Mouse (Mus musculus) hindbrain, embryonic 14.5 days (tissue): ENCODE data around the gene Pop7. TPM values are rescaled to one million over a fixed set of nuclear protein-coding genes. Genes with fewer than 3 reads are reported as not detected.
A peak's percentile ranks its signal among the peaks of the same experiment; 100 is the strongest.

Experiments
- ATAC-seq: fragments of 200-750 bp; cut with Nextera tagmentation; 2 replicates; pipeline ENCODE4 v1.8.0; 2017; ENCODE audit warnings: moderate number of reproducible peaks, mild to moderate bottlenecking, moderate TSS enrichment, moderate library complexity; ENCODE audit not compliant: low FRiP score
- DNase-seq: peaks from one replicate; pipeline ENCODE4 v3.0.0-alpha.2; 2015; ENCODE audit warnings: low spot score
- H3K27ac ChIP-seq: fragments of 300-500 bp; sonication (generic); 2 replicates; pipeline ENCODE4 v1.5.1; 2014; ENCODE audit warnings: mild to moderate bottlenecking, moderate library complexity
- H3K27me3 ChIP-seq: fragments of 300-500 bp; sonication (generic); 2 replicates; pipeline ENCODE4 v1.6.1; 2014; ENCODE audit warnings: mild to moderate bottlenecking, low read length, mixed read lengths; ENCODE audit not compliant: control insufficient read depth, insufficient read depth
- H3K36me3 ChIP-seq: fragments of 300-500 bp; sonication (generic); replicated peaks from 2 replicates; pipeline ENCODE4 v1.6.1; 2014; ENCODE audit not compliant: control insufficient read depth, insufficient read depth
- H3K4me1 ChIP-seq: fragments of 300-500 bp; sonication (generic); replicated peaks from 2 replicates; pipeline ENCODE4 v1.6.1; 2014; ENCODE audit warnings: antibody characterized with exemption, low read length, mixed read lengths; ENCODE audit not compliant: control insufficient read depth, insufficient read depth
- H3K4me2 ChIP-seq: fragments of 300-500 bp; sonication (generic); replicated peaks from 2 replicates; pipeline ENCODE4 v1.6.1; 2014; ENCODE audit warnings: mild to moderate bottlenecking, moderate library complexity
- H3K4me3 ChIP-seq: fragments of 300-500 bp; sonication (generic); replicated peaks from 2 replicates; pipeline ENCODE4 v1.5.1; 2014; ENCODE audit warnings: mild to moderate bottlenecking, low read length
- H3K9ac ChIP-seq: fragments of 300-500 bp; sonication (generic); 2 replicates; pipeline ENCODE4 v1.6.1; 2014
- H3K9me3 ChIP-seq: fragments of 300-500 bp; sonication (generic); 2 replicates; pipeline ENCODE4 v1.6.1; 2016; ENCODE audit warnings: low read length; ENCODE audit not compliant: control insufficient read depth
- WGBS: fragments of 180-500 bp; shearing (Covaris S2); extraction: QIAGEN DNeasy Blood & Tissue Kit; methylation state at CpG from one replicate; pipeline ENCODE4 v1.1.7; 2014; 5-methylcytosine and 5-hydroxymethylcytosine counted together
- polyA plus RNA-seq: library from polyadenylated mRNA; unstranded; fragments of >200 nt; fragmentation: Nextera tagmentation; extraction: Ambion mirVana; gene quantifications from 2 replicates; pipeline ENCODE4 v1.2.1, GENCODE M21; 2014

Pop7 gene
- polyA plus RNA-seq, 1 experiment from 2014 or later: 87.3 TPM

DNA sequence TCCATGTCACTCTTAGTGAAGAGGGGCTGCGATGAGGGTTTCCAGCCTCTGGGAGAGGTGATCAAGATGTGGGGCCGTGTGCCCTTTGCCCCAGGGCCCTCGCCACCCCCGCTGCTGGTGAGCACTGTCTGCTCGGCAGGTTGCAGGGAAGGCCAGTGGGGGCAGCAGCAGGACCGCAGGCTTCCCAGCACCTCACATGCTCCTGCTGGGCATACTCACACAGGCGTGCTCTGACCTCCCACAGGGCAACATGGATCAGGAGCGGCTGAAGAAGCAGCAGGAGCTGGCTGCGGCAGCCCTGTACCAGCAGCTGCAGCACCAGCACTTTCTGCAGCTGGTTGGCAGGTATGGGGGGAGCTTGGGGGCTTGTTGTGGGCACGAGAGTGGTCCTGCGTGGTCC is 20.4 kb upstream of the Pop7 start:
- Histone ChIP-seq H3K9ac (no peak overlapping the region), H3K4me1 (no peaks in the 10 kb centered on the region), H3K27ac (no peak overlapping the region), H3K4me3 (no peak overlapping the region), H3K9me3 (no peaks in the 10 kb centered on the region), H3K4me2 (no peak overlapping the region), H3K27me3 (no peaks in the 10 kb centered on the region), H3K36me3 (peaks cover 99% of the 10 kb centered on the region)
- ATAC-seq (no peak), DNase-seq (no peak)
- WGBS: 76% methylated on average over 11 of the region's 11 CpGs

DNA sequence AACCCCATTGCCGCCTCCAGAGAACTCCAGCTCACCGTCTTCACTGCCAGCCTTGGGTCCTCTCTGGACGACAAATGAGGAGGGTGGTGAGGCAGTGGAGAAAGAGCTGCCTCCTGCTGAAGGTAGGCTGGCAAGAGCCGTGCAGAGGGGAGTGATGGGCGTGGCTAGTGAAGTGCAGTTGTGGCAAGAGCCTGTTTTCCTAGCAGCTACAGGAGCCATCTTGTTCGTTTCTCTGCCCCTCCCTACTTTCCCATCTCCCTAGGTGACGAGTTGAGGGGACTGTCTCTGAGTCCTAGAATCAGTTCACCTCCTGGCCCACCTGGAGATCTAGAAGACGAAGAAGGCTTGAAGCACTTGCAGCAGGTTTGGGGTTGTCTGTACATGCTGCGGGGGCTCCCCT is 19.5 kb upstream of the Pop7 start:
- Histone ChIP-seq H3K27me3 (no peaks in the 10 kb centered on the region), H3K9me3 (no peaks in the 10 kb centered on the region), H3K4me2 (no peak overlapping the region), H3K36me3 (peaks cover 94% of the 10 kb centered on the region), H3K4me3 (no peak overlapping the region), H3K4me1 (no peaks in the 10 kb centered on the region), H3K27ac (no peak overlapping the region), H3K9ac (no peak overlapping the region)
- 82% methylated on average over 9 of the region's 9 CpGs for WGBS
- no peak for DNase-seq
- no peak for ATAC-seq

- Histone ChIP-seq H3K4me1 (no peaks in the 10 kb centered on the region), H3K4me2 (no peak overlapping the region), H3K27ac (no peak overlapping the region), H3K9ac (no peak overlapping the region), H3K27me3 (no peaks in the 10 kb centered on the region), H3K9me3 (no peaks in the 10 kb centered on the region), H3K36me3 (peaks cover 75% of the 10 kb centered on the region), H3K4me3 (no peak overlapping the region)
- ATAC-seq (no peak), DNase-seq (no peak)
- WGBS: 93% methylated on average over 27 of the region's 27 CpGs
These were observed 17.6 kb upstream of the Pop7 start for GRCm38 (mm10) chr5:137519691-137520550.

- H3K27me3 ChIP-seq: no peaks in the 10 kb centered on the region
- DNase-seq (peak; percentile 24), ATAC-seq (no peak)
- no peaks in the 10 kb centered on the region for H3K9me3 ChIP-seq
- peaks cover 11% of the 10 kb centered on the region for H3K4me1 ChIP-seq
- no peak within 1 kb of the TSS for H3K9ac ChIP-seq
- 72% methylated on average over 5 of the region's 5 CpGs for WGBS
- H3K36me3 ChIP-seq: peaks cover 60% of the 10 kb centered on the region
- no peak within 1 kb of the TSS for H3K4me2 ChIP-seq
- H3K4me3 ChIP-seq: no peak within 1 kb of the TSS
- H3K27ac ChIP-seq: no peak within 1 kb of the TSS
These were observed 16.1 kb upstream of the Pop7 start, which contains the start of gene Gigyf1 for GRCm38 (mm10) chr5:137518436-137518835. Gene Gigyf1, plus strand, starts transcription at chr5:137518548.

DNA sequence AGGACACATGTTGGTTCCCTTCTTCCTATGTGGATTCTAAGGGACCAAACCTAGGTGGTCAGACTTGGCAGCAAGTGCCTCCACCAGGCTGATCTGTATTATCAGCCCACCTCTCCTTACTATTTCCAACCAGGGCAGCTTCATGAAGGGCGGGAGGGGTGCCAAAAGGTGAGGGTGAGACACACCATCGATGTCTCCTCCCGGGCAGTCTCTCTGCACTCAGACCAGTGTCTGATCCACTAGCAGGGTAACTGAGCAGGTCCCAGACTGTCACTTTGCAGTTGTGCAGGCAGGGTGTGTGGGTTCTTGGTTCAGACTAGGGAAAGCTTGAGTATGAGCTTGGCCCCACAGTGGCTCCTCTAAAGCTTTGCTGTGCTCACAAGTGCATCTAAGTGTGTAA is 12.5 kb upstream of the Pop7 start:
- H3K9me3 ChIP-seq: no peaks in the 10 kb centered on the region
- ATAC-seq (no peak), DNase-seq (no peak)
- H3K27me3 ChIP-seq: no peaks in the 10 kb centered on the region
- H3K36me3 ChIP-seq: peaks cover 24% of the 10 kb centered on the region
- no peak overlapping the region for H3K9ac ChIP-seq
- H3K4me1 ChIP-seq: peaks cover 34% of the 10 kb centered on the region
- no peak overlapping the region for H3K27ac ChIP-seq
- no peak overlapping the region for H3K4me2 ChIP-seq
- 92% methylated on average over 3 of the region's 3 CpGs for WGBS
- no peak overlapping the region for H3K4me3 ChIP-seq

DNA sequence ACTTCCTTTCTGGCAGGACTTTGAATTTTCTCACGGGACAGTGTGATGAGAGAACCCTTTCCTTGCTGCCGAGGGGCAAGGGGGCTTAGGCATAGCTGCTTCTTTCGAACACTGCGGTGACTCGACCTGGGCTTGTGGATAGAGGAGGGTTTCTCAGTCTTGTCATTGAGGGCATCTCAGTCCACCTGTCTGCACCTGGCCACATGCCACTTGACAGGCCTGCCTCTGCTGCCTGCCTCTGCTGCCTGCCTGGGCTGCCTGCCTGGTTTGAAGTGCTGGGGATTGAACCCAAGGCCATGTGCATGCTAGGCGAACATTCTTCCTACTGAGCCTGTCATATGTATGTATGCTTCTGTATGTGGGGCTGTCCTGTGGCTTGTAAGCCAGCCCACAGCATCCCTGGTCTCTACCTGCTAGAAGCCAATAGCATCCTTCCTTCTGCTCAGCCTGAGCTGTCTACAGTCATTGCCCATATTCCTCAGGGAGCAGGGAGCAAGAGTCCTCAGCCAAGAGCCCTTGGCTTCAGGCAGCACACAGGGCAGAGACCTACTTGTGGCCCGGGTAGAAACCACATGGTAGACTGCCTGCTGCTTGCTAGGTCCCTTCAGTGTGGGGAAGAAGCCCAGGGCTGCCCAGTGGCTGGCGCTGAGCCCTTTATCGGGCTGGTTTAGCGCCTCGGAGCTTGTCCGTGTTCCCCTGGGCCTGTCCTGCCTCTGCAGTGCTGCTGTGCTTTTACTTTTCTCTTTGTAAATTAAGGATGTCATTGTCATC is 11.8 kb upstream of the Pop7 start:
- peaks cover 34% of the 10 kb centered on the region for H3K4me1 ChIP-seq
- 0 out of 2 replicates have a peak overlapping the region, but pooled peaks have one; percentile 17 for H3K9ac ChIP-seq
- H3K27me3 ChIP-seq: no peaks in the 10 kb centered on the region
- ATAC-seq (no peak), DNase-seq (no peak)
- no peak overlapping the region for H3K4me3 ChIP-seq
- H3K36me3 ChIP-seq: peaks cover 17% of the 10 kb centered on the region
- H3K9me3 ChIP-seq: no peaks in the 10 kb centered on the region
- no peak overlapping the region for H3K27ac ChIP-seq
- H3K4me2 ChIP-seq: no peak overlapping the region
- 74% methylated on average over 12 of the region's 12 CpGs for WGBS

DNA sequence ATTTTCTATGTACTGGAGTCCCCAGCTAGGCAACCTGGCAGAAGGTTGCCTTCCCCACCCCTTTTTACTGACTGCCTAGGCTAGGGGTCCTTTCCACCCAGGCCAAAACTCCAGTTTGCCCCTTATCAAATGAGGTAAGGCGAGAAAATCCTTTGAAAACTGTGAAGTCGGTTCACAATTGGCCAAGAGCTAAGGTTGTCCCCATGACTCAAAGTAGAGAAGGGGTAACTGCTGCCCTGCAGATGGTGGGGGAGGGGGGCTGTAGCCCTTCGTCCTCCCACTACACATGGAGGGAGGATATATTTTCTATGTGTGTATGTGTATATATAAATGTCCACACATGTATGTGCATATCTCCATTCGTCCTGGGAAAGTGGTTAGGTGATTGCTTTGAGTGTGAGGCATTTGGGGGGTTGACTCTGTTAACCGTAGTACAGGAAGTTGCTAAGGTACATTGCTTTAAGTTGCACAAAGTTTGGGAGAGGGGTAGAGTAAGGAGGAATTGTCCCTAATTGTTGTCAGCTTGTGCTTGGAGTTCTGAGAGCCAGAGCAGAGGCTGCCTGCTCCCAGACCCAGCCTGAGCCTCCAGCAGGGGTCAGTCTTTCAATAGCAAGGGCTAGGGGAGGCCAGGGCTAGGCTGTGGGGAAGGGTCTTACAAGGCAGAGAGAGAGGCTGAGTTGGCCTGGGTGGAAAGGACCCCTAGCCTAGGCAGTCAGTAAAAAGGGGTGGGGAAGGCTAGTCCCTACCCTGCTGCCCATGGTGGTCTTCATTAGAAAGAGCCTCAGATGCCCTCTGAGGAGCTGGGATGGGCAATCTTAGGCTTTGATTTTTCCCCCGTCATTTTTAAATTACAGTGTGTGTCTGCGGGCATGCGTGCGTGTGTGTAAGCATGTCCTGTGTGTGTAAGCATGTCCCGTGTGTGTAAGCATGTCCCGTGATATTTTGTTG is 10.8 kb upstream of the Pop7 start:
- 0 out of 2 replicates have a peak overlapping the region, but pooled peaks have one; percentile 4 for H3K4me3 ChIP-seq
- H3K9me3 ChIP-seq: no peaks in the 10 kb centered on the region
- no peak overlapping the region for H3K27ac ChIP-seq
- DNase-seq (peak; percentile 66), ATAC-seq (peak; percentile 31; the same call in 1 of the 2 replicates)
- WGBS: 83% methylated on average over 11 of the region's 11 CpGs
- H3K4me2 ChIP-seq: peak overlapping the region; percentile 97; the same call in 1 of the 2 replicates
- peaks cover 34% of the 10 kb centered on the region for H3K4me1 ChIP-seq
- H3K27me3 ChIP-seq: no peaks in the 10 kb centered on the region
- H3K36me3 ChIP-seq: peaks cover 7% of the 10 kb centered on the region
- H3K9ac ChIP-seq: peak overlapping the region; percentile 13

DNA sequence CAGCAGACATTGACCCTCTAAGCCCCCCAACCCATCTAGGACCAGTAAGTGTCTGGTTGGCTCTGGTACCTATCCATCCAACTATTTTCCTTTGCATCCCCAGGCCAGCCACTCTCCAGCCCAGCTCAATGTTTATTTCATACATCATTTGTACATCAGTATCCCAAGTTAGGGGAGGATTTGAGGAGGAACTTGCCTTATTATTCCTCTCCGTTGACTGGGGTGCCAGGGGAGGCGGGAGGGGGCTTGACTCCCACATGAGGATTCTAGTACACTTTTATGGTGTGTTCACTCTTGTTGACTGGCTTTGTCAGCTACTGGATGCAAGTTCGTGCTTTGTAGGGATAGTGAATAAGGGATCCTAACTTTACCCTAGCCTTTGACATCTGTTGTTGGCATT is 9.4 kb upstream of the Pop7 start:
- Histone ChIP-seq H3K27ac (peak overlapping the region; percentile 90; the same call in 1 of the 2 replicates), H3K4me1 (peaks cover 34% of the 10 kb centered on the region)
- no peak for DNase-seq

More for the DNA sequence above, 9.4 kb upstream of the Pop7 start:
- H3K36me3 ChIP-seq: no peaks in the 10 kb centered on the region; the same call in 1 of the 2 replicates
- peak overlapping the region; percentile 99 for H3K9ac ChIP-seq
- peak overlapping the region; percentile 97 for H3K4me2 ChIP-seq
- H3K9me3 ChIP-seq: no peaks in the 10 kb centered on the region
- 59% methylated on average over 3 of the region's 3 CpGs for WGBS
- H3K4me3 ChIP-seq: peak overlapping the region; percentile 100
- no peaks in the 10 kb centered on the region for H3K27me3 ChIP-seq
- ATAC-seq: no peak
